Mouse (Mus musculus): ENCODE data around the gene Hdac1. TPM values are rescaled to one million over a fixed set of nuclear protein-coding genes. Genes with fewer than 3 reads are reported as not detected.

The Hdac1 gene
- polyA plus RNA-seq, 1 experiment from 2014 or later, result 91.7 TPM

- H3K4me1 ChIP-seq (replicated peaks; ENCODE audit: control insufficient read depth, insufficient read depth, low read length), result 0 out of 2 replicates have a peak, but pooled peaks cover 4% of the 10 kb centered on the region
- H3K36me3 ChIP-seq (ENCODE audit: control insufficient read depth, insufficient read depth), result no peaks in the 10 kb centered on the region
- H3K9ac ChIP-seq (ENCODE audit: low read depth, low read length), result no peak overlapping the region
- H3K4me3 ChIP-seq (ENCODE audit: low read depth, low read length), result no peak overlapping the region
- no peak overlapping the region for H3K4me2 ChIP-seq (replicated peaks; ENCODE audit: low read depth)
- no peak for ATAC-seq
- no peak overlapping the region for H3K27ac ChIP-seq (ENCODE audit: low read depth, low read length)
- H3K9me3 ChIP-seq (ENCODE audit: control insufficient read depth), result no peaks in the 10 kb centered on the region
- no peaks in the 10 kb centered on the region for H3K27me3 ChIP-seq (replicated peaks; ENCODE audit: control insufficient read depth, insufficient read depth, low read length)
- WGBS, result 73% methylated on average over 6 of the region's 6 CpGs
- TF ChIP-seq CTCF (IDR thresholded peaks at IDR 0.05; ENCODE audit: low read depth), result no peak
These were observed 31.6 kb downstream of the Hdac1 start for GRCm38 (mm10) chr4:129510723-129511412.

- ATAC-seq, result no peak
- H3K36me3 ChIP-seq (ENCODE audit: control insufficient read depth, insufficient read depth), result no peaks in the 10 kb centered on the region
- H3K4me1 ChIP-seq (replicated peaks; ENCODE audit: control insufficient read depth, insufficient read depth, low read length), result 0 out of 2 replicates have a peak, but pooled peaks cover 4% of the 10 kb centered on the region
- no peak overlapping the region for H3K4me3 ChIP-seq (ENCODE audit: low read depth, low read length)
- no peaks in the 10 kb centered on the region for H3K9me3 ChIP-seq (ENCODE audit: control insufficient read depth)
- no peak overlapping the region for H3K9ac ChIP-seq (ENCODE audit: low read depth, low read length)
- no peak overlapping the region for H3K4me2 ChIP-seq (replicated peaks; ENCODE audit: low read depth)
- WGBS, result 77% methylated on average over 3 of the region's 3 CpGs
- no peak for TF ChIP-seq CTCF (IDR thresholded peaks at IDR 0.05; ENCODE audit: low read depth)
- H3K27ac ChIP-seq (ENCODE audit: low read depth, low read length), result no peak overlapping the region
- no peaks in the 10 kb centered on the region for H3K27me3 ChIP-seq (replicated peaks; ENCODE audit: control insufficient read depth, insufficient read depth, low read length)
These were observed 32.9 kb downstream of the Hdac1 start for GRCm38 (mm10) chr4:129509650-129510049.

DNA sequence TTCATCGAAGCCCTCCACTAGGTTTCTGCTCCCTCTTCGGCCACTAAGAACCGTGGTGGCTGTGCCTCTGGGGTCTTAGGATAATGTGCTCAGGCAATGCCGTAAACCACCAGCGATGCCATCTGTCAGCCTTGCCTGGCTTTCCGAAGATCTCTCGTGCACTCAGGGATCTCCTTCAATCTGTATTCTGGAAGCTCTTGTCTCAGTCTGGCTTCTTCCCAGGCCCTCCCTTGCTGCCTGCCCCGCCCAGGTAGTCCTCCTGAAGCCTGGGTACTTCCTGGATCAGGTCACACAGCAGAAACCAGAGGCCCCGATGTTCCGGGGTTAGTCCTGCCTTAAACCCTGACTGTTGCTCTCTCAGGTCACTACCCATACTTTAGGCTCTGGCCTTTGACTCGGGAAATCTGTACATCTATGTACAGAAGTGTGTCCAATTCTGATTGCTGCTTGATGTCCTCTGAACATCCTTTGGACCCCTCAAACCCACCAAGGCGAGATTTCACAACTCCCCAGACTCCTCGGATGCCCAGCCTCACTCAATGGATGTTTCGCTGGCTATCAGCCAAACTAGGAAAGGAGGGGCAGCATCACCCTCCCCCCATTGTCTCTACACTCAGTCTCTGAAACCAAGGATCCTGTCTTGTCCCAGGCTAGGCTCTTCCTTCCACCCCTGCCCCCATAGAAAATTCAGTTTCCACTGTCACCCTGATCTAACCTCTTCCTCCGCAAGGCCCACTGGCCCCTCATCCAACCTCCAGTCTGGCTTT lies 33.5 kb downstream of the Hdac1 start:
- ATAC-seq, result peak; percentile 48; the same call in 1 of the 2 replicates
- Histone ChIP-seq H3K27me3 (replicated peaks; ENCODE audit: control insufficient read depth, insufficient read depth, low read length) (no peaks in the 10 kb centered on the region), H3K4me1 (replicated peaks; ENCODE audit: control insufficient read depth, insufficient read depth, low read length) (peaks cover 10% of the 10 kb centered on the region; the same call in 1 of the 2 replicates), H3K36me3 (ENCODE audit: control insufficient read depth, insufficient read depth) (no peaks in the 10 kb centered on the region), H3K4me3 (ENCODE audit: low read depth, low read length) (no peak overlapping the region), H3K27ac (ENCODE audit: low read depth, low read length) (no peak overlapping the region; the same call in 1 of the 2 replicates), H3K4me2 (replicated peaks; ENCODE audit: low read depth) (no peak overlapping the region; the same call in 1 of the 2 replicates), H3K9ac (ENCODE audit: low read depth, low read length) (no peak overlapping the region), H3K9me3 (ENCODE audit: control insufficient read depth) (no peaks in the 10 kb centered on the region)
- 44% methylated on average over 15 of the region's 15 CpGs for WGBS
- TF ChIP-seq CTCF (IDR thresholded peaks at IDR 0.05; ENCODE audit: low read depth), result no peak

GRCm38 (mm10) chr4:129508237-129508515 lies 34.3 kb downstream of the Hdac1 start:
- no peaks in the 10 kb centered on the region for H3K9me3 ChIP-seq (ENCODE audit: control insufficient read depth)
- H3K4me1 ChIP-seq (replicated peaks; ENCODE audit: control insufficient read depth, insufficient read depth, low read length), result peaks cover 12% of the 10 kb centered on the region; the same call in 1 of the 2 replicates
- no peaks in the 10 kb centered on the region for H3K36me3 ChIP-seq (ENCODE audit: control insufficient read depth, insufficient read depth)
- no peak overlapping the region for H3K4me3 ChIP-seq (ENCODE audit: low read depth, low read length)
- H3K9ac ChIP-seq (ENCODE audit: low read depth, low read length), result no peak overlapping the region
- no peak overlapping the region for H3K27ac ChIP-seq (ENCODE audit: low read depth, low read length)
- ATAC-seq, result no peak
- H3K4me2 ChIP-seq (replicated peaks; ENCODE audit: low read depth), result no peak overlapping the region; the same call in 1 of the 2 replicates
- H3K27me3 ChIP-seq (replicated peaks; ENCODE audit: control insufficient read depth, insufficient read depth, low read length), result no peaks in the 10 kb centered on the region
- TF ChIP-seq CTCF (IDR thresholded peaks at IDR 0.05; ENCODE audit: low read depth), result no peak
- WGBS, result 44% methylated on average over 3 of the region's 3 CpGs

DNA sequence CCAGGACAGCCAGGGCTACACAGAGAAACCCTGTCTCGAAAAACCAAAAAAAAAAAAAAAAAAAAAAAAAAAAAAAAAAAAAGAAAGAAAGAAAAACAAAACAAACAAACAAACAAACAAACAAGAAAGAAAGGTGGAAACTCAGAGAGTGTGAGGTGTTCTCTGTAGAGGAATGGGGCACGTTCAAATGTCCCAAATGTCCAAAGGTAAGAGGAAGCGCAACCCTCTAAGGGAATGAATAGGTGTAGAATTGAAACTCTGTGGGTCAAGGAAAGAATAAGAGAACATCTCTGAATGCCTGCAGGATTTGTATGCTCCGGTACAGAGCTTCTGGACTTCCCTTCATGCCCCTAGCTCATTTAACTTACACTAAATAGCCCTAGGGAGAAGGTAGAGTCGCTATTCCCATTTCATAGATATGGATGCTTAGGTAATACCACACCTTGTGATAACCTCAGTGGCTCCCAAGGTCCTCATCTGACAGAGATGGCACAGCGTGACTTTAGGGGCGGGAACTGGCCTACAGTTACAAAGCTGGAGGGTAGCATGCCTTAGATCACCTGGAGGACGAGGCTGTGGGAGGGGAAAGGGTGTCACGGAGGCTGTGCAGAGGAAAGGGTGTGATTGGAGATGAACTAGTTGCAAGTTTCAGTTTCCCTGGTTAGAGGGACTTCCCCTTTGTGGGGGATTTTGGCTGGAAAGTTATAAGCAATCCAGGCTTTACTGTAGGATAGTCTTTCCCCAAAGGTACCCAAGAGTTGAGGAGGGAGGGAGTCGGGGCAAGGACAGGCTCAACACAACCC lies 34.9 kb downstream of the Hdac1 start:
- Histone ChIP-seq H3K9ac (ENCODE audit: low read depth, low read length) (no peak overlapping the region), H3K4me1 (replicated peaks; ENCODE audit: control insufficient read depth, insufficient read depth, low read length) (peaks cover 16% of the 10 kb centered on the region; the same call in 1 of the 2 replicates), H3K4me2 (replicated peaks; ENCODE audit: low read depth) (no peak overlapping the region; the same call in 1 of the 2 replicates), H3K27ac (ENCODE audit: low read depth, low read length) (no peak overlapping the region), H3K4me3 (ENCODE audit: low read depth, low read length) (no peak overlapping the region), H3K36me3 (ENCODE audit: control insufficient read depth, insufficient read depth) (no peaks in the 10 kb centered on the region), H3K9me3 (ENCODE audit: control insufficient read depth) (no peaks in the 10 kb centered on the region), H3K27me3 (replicated peaks; ENCODE audit: control insufficient read depth, insufficient read depth, low read length) (no peaks in the 10 kb centered on the region)
- no peak for TF ChIP-seq CTCF (IDR thresholded peaks at IDR 0.05; ENCODE audit: low read depth)
- WGBS, result 46% methylated on average over 9 of the region's 10 CpGs
- ATAC-seq, result no peak

- Histone ChIP-seq H3K27me3 (replicated peaks; ENCODE audit: control insufficient read depth, insufficient read depth, low read length) (no peaks in the 10 kb centered on the region), H3K36me3 (ENCODE audit: control insufficient read depth, insufficient read depth) (no peaks in the 10 kb centered on the region), H3K27ac (ENCODE audit: low read depth, low read length) (no peak overlapping the region), H3K9me3 (ENCODE audit: control insufficient read depth) (no peaks in the 10 kb centered on the region), H3K4me3 (ENCODE audit: low read depth, low read length) (no peak overlapping the region), H3K4me2 (replicated peaks; ENCODE audit: low read depth) (no peak overlapping the region), H3K4me1 (replicated peaks; ENCODE audit: control insufficient read depth, insufficient read depth, low read length) (peaks cover 21% of the 10 kb centered on the region), H3K9ac (ENCODE audit: low read depth, low read length) (no peak overlapping the region)
- no peak for TF ChIP-seq CTCF (IDR thresholded peaks at IDR 0.05; ENCODE audit: low read depth)
- WGBS, result 89% methylated on average over 3 of the region's 3 CpGs
- no peak for ATAC-seq
These were observed 37.0 kb downstream of the Hdac1 start for GRCm38 (mm10) chr4:129505511-129505910.

All from intestine, postnatal 0 days (tissue).